8 mouse cellular contexts compared by ENCODE assay signal in the genomic region with DNA sequence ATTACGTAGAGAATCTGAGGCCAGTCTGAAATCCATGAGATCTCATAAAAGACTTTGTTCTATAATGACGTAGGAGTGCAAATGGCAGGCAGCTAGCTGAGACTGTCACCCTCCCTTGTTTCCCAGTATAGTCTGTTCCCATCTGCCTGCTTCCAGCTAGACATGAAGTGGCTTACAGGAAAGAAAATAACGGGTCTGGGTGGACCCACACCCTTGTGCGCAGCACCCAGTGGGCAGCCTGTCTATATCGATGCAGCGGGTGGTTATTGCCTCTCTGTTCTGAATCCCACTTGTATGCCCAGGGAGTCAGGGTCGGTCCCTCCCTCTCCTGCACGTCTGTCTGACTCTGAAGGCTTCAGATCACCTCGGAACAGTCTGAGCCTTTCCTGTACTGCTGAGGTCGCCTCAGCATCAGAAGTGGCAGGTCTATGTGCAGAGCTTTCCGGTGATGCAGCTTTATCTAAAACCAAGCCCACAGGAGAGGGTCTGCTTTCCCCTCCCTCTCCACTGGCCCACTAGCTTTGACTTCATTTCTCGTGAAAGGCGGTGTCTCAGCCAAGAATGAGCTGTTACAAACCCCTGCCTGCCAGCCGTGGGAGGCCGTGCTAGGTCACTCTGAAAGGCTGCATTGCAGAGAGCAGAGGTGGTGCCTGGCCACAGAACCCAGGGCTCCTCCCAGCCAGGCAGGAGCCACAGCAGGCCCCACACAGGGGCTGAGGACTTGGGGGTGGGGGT. TPM values are rescaled to one million over a fixed set of nuclear protein-coding genes. Genes with fewer than 3 reads are reported as not detected.
DNase-seq lines count a peak whose midpoint lies in the region.

No protein-coding gene starts in this region.

- DNase-seq in heart, adult 18-20 months, result peak; percentile 36 to 39
- DNase-seq in heart, postnatal 4 days, result no peak
- peak; percentile 54 to 68 for DNase-seq in right cerebral cortex, adult 2 months (ENCODE audit: low spot score in 2 of 2)
- DNase-seq in right cerebral cortex, postnatal 14 days, result no peak
- peak; percentile 49 for DNase-seq in kidney, postnatal 10 days
- DNase-seq in urinary bladder, postnatal 14 days (ENCODE audit: low spot score), result no peak
- DNase-seq in gastrocnemius, adult 18-20 months (ENCODE audit: low spot score), result no peak
- no peak for DNase-seq in adrenal gland, postnatal 4 days (ENCODE audit: low spot score in 2 of 2)

RNA-seq across cellular contexts. Expression of gene Kmt5a, which starts 12.9 kb away (rescaled TPM):
- total RNA-seq in heart, adult 18-20 months (2021), result 100 to 1,000 TPM; 205 to 229 TPM
- 100 to 1,000 TPM; 130 to 132 TPM for total RNA-seq in heart, postnatal 4 days (2021)
- 100 to 1,000 TPM; 167 to 244 TPM for total RNA-seq in gastrocnemius, adult 18-20 months (2021)
- 100 to 1,000 TPM in 1 of 2 experiments, 10 to 100 TPM in 1; 97.9 to 105 TPM for total RNA-seq in adrenal gland, postnatal 4 days (2021)

RNA-seq across cellular contexts. Expression of gene Rilpl2, which starts 25.5 kb away (rescaled TPM):
- 1 to 10 TPM; 6.9 to 7.1 TPM for total RNA-seq in heart, adult 18-20 months (2021)
- total RNA-seq in heart, postnatal 4 days (2021), result 10 to 100 TPM in 1 of 2 experiments, 1 to 10 TPM in 1; 8.3 to 10.9 TPM
- total RNA-seq in gastrocnemius, adult 18-20 months (2021), result 1 to 10 TPM; 4.6 to 5.6 TPM
- 10 to 100 TPM; 27.3 to 31.4 TPM for total RNA-seq in adrenal gland, postnatal 4 days (2021)

RNA-seq across cellular contexts. Expression of gene Sbno1, which starts 26.9 kb away (rescaled TPM):
- total RNA-seq in heart, adult 18-20 months (2021), result 10 to 100 TPM; 61.1 to 66.0 TPM
- 10 to 100 TPM; 72.7 to 76.8 TPM for total RNA-seq in heart, postnatal 4 days (2021)
- total RNA-seq in gastrocnemius, adult 18-20 months (2021), result 10 to 100 TPM; 40.4 to 42.4 TPM
- 100 to 1,000 TPM in 1 of 2 experiments, 10 to 100 TPM in 1; 90.4 to 102 TPM for total RNA-seq in adrenal gland, postnatal 4 days (2021)

RNA-seq across cellular contexts. Expression of gene Snrnp35, which starts 30.3 kb away (rescaled TPM):
- 10 to 100 TPM; 14.0 to 14.2 TPM for total RNA-seq in heart, adult 18-20 months (2021)
- 10 to 100 TPM; 19.3 to 23.5 TPM for total RNA-seq in heart, postnatal 4 days (2021)
- 10 to 100 TPM; 21.0 to 28.1 TPM for total RNA-seq in gastrocnemius, adult 18-20 months (2021)
- total RNA-seq in adrenal gland, postnatal 4 days (2021), result 10 to 100 TPM; 17.6 to 22.7 TPM

Comparison
In these comparisons a context has a peak if more than half of its experiments do, and no peak if none do; other contexts are left out.
1. DNase-seq: peak in heart, adult 18-20 months (2 of 2), right cerebral cortex, adult 2 months (2 of 2) and kidney, postnatal 10 days (single experiment); none in heart, postnatal 4 days (single experiment), right cerebral cortex, postnatal 14 days (single experiment), urinary bladder, postnatal 14 days (single experiment), gastrocnemius, adult 18-20 months (single experiment) and adrenal gland, postnatal 4 days (0 of 2).